Mouse (Mus musculus) NIH3T3 (cell line): Measurements from ENCODE around the gene Olfr147.
"Not testable (repeated sequence)": the region's sequence is repeated elsewhere in the genome, so short reads cannot be mapped to it uniquely, and the experiment has no call there.

Source experiments
- DNase-seq: peaks from one replicate; pipeline ENCODE4 v3.0.0-alpha.2; 2012; ENCODE audit warnings: low read depth

Gene Olfr147

GRCm38 (mm10) chr9:38401398-38401797 is at the start of gene Olfr147:
Olfr147 (plus strand) TSS chr9:38401698.
- no peak for DNase-seq

GRCm38 (mm10) chr9:38366596-38366995 is 34.9 kb upstream of the Olfr147 start, which contains the start of gene Olfr250:
Olfr250 (plus strand) TSS chr9:38366896.
- no peak for DNase-seq

- DNase-seq = no peak
These were observed 24.7 kb upstream of the Olfr147 start, which contains the start of gene Olfr251 for GRCm38 (mm10) chr9:38376786-38377185. Olfr251 (plus strand) TSS chr9:38377086.

- DNase-seq = not testable (repeated sequence)
These were observed 6.0 kb downstream of the Olfr147 start for GRCm38 (mm10) chr9:38407502-38407901.

GRCm38 (mm10) chr9:38413502-38413901 is 12.0 kb downstream of the Olfr147 start:
- DNase-seq = not testable (repeated sequence)

GRCm38 (mm10) chr9:38423801-38424200 is 22.3 kb downstream of the Olfr147 start:
- no peak for DNase-seq

- no peak for DNase-seq
These were observed 25.5 kb downstream of the Olfr147 start for GRCm38 (mm10) chr9:38427026-38427425.

- DNase-seq = no peak
These were observed 27.7 kb downstream of the Olfr147 start, which contains the start of gene Olfr901 for GRCm38 (mm10) chr9:38429155-38429554. Olfr901 (plus strand) TSS chr9:38429455.

- DNase-seq = no peak
These were observed 45.9 kb downstream of the Olfr147 start, which contains the start of gene Olfr902 for GRCm38 (mm10) chr9:38447352-38447751. Olfr902 (plus strand) TSS chr9:38447652.
